Mouse (Mus musculus): ENCODE data around the gene Cpb1. TPM values are rescaled to one million over a fixed set of nuclear protein-coding genes. Genes with fewer than 3 reads are reported as not detected.

The Cpb1 gene
- polyA plus RNA-seq (2015; fragmentation: Nextera tagmentation; extraction: Ambion mirVana), result 7.6 and 12.6 TPM in 2 replicates

DNA sequence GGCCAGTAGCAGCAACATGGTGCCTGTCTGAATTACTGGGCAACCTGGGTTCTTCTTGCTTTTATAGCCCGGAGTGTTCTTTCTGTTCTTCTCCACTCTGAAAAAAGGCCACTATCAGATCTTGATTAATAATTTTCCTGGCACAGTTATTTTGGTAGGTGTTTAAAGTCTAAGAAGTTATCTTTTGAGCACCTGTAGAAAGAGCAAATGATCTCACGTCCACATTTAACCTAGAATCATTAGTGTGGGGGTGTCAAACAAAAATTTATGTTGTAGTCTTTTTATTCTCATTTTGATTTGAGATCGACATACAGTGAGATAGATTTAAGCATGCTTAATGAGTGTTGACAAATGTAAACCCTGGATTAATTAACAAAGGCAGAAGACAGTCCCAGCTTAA lies at the start of gene Cpb1:
Cpb1 (minus strand) TSS at position 101 of the 400 bp plus-strand sequence.

DNA sequence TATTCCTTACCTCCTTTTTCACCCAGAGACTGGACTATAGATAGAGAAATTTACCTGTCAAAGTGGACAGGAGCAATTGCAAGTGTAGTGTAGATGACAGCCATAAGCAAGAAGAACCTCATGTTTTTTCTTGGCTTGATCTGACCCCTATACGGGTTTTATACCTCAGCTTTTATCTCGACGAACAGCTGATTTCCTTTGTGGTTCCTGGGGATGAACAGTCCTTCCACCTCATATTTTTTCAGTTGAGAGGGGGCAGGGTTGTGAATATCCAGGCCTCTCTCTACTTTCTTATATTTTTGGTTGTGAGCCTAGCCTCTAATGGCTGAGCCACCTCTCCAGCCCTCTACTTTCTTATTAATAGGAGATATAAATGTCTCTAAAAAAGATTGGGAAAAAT lies 33.5 kb downstream of the Cpb1 start, which contains the start of gene Cpa3:
Cpa3 (minus strand) TSS at position 132 of the 400 bp plus-strand sequence.

Small RNAs within 50 kb of the gene (microRNA-seq; reads per million reads assigned to microRNA genes)
- 2.1 reads per million for gene Mir7007 (ENCODE audit: borderline replicate concordance, insufficient number of aligned reads)

Other genes with a start within 250 kb of the Cpb1 start
- 7.5 and 9.2 TPM in 2 replicates for gene Hps3, start 240.4 kb downstream of the Cpb1 start, polyA plus RNA-seq (2015; fragmentation: Nextera tagmentation; extraction: Ambion mirVana)
- 10.8 and 13.3 TPM in 2 replicates for gene Hltf, start 217.9 kb downstream of the Cpb1 start, polyA plus RNA-seq (2015; fragmentation: Nextera tagmentation; extraction: Ambion mirVana)
- gene Gyg, start 120.4 kb downstream of the Cpb1 start, polyA plus RNA-seq (2015; fragmentation: Nextera tagmentation; extraction: Ambion mirVana), result 40.6 and 50.0 TPM in 2 replicates
- gene Cpa3, start 33.6 kb downstream of the Cpb1 start, polyA plus RNA-seq (2015; fragmentation: Nextera tagmentation; extraction: Ambion mirVana), result 57.1 and 61.7 TPM in 2 replicates
- gene Agtr1b, start 91.4 kb upstream of the Cpb1 start, polyA plus RNA-seq (2015; fragmentation: Nextera tagmentation; extraction: Ambion mirVana), result 9.0 and 9.5 TPM in 2 replicates

All from adrenal gland, postnatal 0 days (tissue).